Mouse (Mus musculus) erythroblast, embryonic 14.5 days (primary cell): ENCODE measurements around the gene Pmm2. TPM values are rescaled to one million over a fixed set of nuclear protein-coding genes. Genes with fewer than 3 reads are reported as not detected.

ENCODE experiments used
- H3K27me3 ChIP-seq: 2 replicates; pipeline ENCODE4 v1.6.1; 2012; ENCODE audit warnings: inconsistent platforms; ENCODE audit not compliant: control insufficient read depth
- H3K36me3 ChIP-seq: 2 replicates; pipeline ENCODE4 v1.6.1; 2012; ENCODE audit warnings: mild to moderate bottlenecking, inconsistent platforms; ENCODE audit not compliant: control insufficient read depth
- H3K4me1 ChIP-seq: 2 replicates; pipeline ENCODE4 v1.6.1; 2012; ENCODE audit warnings: inconsistent platforms; ENCODE audit not compliant: control insufficient read depth
- H3K4me3 ChIP-seq: replicated peaks from 2 replicates; pipeline ENCODE3; 2012; ENCODE audit warnings: moderate library complexity, mild to moderate bottlenecking, inconsistent platforms
- H3K9me3 ChIP-seq: 2 replicates; pipeline ENCODE4 v1.6.1; 2012; ENCODE audit warnings: low read length, inconsistent platforms, mixed read lengths; ENCODE audit not compliant: control insufficient read depth
- GATA1 ChIP-seq: IDR thresholded peaks from 2 replicates; pipeline ENCODE4 v1.6.1; 2012; ENCODE audit warnings: low read length, inconsistent platforms, mixed read lengths
- TAL1 ChIP-seq: IDR thresholded peaks from 3 replicates; pipeline ENCODE4 v1.6.1; 2012; ENCODE audit warnings: low read length, inconsistent platforms, mixed read lengths
- polyA plus RNA-seq: library from polyadenylated mRNA; stranded (reverse); fragments of >175 nt; gene quantifications from 2 replicates; pipeline ENCODE4 v1.2.3, GENCODE M21; 2012

The Pmm2 gene
- polyA plus RNA-seq, 1 experiment = 1.6 TPM

DNA sequence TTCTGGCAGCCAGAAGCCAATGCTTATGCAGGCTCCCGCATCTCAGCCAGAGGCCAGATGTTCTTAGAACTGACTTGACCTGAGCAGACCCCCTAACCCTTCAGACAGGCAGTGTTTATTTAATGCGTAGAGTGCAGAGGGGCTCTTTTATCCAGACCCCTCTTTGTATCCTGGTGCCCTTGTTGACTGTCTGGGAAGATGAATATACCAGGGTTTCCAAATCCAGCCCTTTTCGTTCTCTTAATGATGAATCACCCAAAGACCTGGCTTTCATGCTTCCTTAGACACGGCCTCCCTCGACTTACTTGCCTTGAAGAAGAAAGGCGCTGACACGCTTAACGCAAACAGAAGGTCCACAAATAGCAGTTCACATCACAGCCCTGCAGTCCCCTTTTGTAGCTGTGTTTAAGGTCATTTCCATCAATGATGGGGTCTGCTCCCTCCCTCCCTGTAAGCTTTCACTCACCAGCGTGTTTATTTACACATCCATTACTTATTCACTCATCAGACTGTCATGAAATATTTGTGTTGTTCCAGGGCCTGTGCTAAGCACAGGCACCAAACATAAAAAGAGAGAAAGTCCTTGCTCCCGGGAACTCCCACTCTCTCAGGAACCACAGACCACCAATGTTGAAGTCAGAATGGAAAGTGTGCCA, 17.7 kb upstream of the Pmm2 start:
- H3K4me3 ChIP-seq = no peak overlapping the region
- peaks cover 22% of the 10 kb centered on the region for H3K36me3 ChIP-seq
- no peaks in the 10 kb centered on the region for H3K27me3 ChIP-seq
- H3K9me3 ChIP-seq = peaks cover 7% of the 10 kb centered on the region
- TF ChIP-seq GATA1 (no peak), TAL1 (no peak)
- peaks cover 11% of the 10 kb centered on the region for H3K4me1 ChIP-seq

DNA sequence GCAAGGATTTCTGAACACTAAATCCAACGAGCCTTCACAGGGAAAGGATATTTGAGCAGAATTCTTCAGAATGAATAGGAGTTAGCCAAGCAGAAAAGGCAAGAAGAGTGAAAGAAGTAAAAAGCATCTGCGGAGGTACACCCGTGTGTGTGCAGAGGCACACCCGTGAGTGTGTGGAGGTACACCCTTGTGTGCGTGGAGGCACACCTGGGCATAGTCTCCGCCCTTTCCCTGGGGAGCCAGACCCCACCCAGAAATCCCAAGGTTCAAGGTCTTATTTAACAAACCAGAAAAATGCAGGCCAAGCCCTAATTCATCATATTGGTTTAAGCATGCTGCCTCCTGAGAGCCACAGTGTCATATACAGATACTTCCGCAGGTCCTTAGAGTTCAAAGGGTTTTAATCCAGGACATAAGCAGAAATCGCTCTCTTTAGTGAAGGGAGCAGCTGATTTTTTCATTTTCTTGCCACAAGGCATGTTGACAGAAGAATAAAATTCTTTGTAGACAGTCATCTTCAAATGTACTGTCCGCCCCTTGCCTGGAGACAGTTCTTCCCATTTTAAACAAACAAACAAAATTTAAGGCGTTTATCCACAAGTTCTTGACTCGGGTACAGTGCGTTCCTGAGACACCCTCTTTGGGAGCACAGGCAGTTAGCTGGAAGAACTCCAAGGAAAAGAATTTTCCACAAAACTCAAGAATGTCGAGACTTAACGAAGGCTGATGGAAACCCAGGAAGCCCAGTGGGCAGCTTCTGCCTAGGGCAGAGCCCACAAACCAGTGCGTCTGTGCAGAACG, 17.0 kb upstream of the Pmm2 start:
- Histone ChIP-seq H3K4me3 (no peak overlapping the region), H3K4me1 (peaks cover 8% of the 10 kb centered on the region), H3K36me3 (peaks cover 22% of the 10 kb centered on the region), H3K9me3 (peaks cover 7% of the 10 kb centered on the region), H3K27me3 (no peaks in the 10 kb centered on the region)
- TF ChIP-seq GATA1 (no peak), TAL1 (no peak)

DNA sequence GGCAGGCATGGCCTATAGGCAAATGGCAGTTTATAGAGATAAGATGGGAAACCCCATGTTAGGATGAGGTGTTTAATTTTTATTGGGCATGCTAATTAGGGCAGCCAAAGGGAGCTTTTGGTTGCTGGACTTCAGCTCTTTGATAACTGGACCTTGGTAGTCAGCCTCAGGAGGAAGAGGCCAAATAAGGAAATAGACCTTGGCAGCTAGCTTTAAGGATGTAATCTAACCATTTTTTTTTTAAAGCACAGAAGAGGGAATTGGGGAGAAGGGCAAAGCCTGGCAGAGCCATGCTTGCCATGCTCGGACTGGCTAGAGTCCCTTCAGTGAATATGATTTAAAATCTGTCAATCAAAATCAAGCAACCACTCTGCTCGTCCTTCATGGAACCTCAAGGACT, 7.1 kb upstream of the Pmm2 start:
- Histone ChIP-seq H3K27me3 (no peaks in the 10 kb centered on the region), H3K9me3 (no peaks in the 10 kb centered on the region), H3K4me1 (peaks cover 12% of the 10 kb centered on the region), H3K36me3 (peaks cover 49% of the 10 kb centered on the region), H3K4me3 (no peak overlapping the region)
- TF ChIP-seq TAL1 = no peak
- TF ChIP-seq GATA1 = no peak

DNA sequence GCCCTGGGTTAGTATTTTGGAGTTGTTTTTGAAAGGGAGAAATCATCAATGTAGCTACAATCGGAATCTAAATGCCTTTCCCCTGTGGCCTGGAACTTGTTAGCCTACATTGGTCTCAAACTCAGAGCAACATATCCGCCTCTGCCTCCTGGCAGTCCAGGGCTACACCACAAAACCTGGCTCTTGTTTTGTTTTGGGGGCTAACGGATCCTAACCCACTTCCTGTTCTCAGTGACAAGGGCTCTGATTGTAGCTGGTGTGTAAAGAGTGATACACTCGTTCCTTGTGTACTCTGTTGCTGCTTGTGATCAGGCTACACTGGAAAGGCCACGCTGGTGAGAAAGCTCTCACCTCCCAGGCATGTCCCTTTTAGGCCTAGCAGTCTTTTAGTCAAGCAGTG, 6.0 kb upstream of the Pmm2 start:
- Histone ChIP-seq H3K36me3 (peaks cover 57% of the 10 kb centered on the region), H3K4me1 (peaks cover 22% of the 10 kb centered on the region), H3K9me3 (no peaks in the 10 kb centered on the region), H3K4me3 (no peak overlapping the region), H3K27me3 (no peaks in the 10 kb centered on the region)
- no peak for TF ChIP-seq TAL1
- no peak for TF ChIP-seq GATA1

DNA sequence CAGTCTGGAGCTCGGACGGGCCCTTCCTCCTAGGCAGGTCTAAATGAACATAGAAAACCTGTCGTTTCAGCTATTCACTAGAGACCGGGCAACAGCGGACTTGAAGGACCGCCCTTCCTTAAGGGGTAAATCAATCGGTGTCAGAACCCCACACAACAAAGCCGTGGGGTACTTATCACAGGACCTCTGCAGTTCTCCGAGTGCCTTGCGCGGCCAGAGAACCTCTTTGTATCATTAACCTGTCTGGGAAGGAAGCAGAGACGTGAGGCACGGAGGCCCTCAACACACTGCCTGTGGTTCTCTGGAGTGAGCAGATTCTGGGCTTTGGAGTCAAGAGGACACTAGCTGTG, 632 bp upstream of the Pmm2 start:
- H3K9me3 ChIP-seq = no peaks in the 10 kb centered on the region
- H3K27me3 ChIP-seq = no peaks in the 10 kb centered on the region
- peaks cover 62% of the 10 kb centered on the region for H3K4me1 ChIP-seq
- H3K36me3 ChIP-seq = peaks cover 70% of the 10 kb centered on the region
- H3K4me3 ChIP-seq = peak overlapping the region; percentile 77
- no peak for TF ChIP-seq TAL1
- TF ChIP-seq GATA1 = no peak

DNA sequence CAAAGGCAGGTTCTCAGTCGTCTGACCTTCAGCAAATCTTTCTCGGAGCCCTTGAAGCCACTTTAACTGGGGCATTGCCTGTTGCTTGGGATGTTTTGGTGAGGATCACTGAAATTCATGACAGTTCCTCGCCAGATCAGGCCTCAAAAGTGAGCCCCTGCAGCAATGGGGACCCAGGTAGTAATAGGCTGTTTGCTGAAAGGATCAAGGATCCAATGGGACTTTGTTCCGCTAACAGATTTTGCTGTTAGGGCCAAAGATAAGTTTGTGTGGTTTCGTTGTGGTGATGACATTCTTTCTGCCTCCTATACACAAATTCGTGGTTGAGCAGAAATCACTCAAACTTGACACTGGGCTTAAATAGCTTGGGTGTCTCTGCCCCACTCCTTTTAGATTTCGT, 657 bp downstream of the Pmm2 start:
- H3K4me1 ChIP-seq = peaks cover 64% of the 10 kb centered on the region
- H3K4me3 ChIP-seq = peak overlapping the region; percentile 77
- TF ChIP-seq GATA1 = no peak
- TF ChIP-seq TAL1 = no peak
- H3K27me3 ChIP-seq = no peaks in the 10 kb centered on the region
- H3K9me3 ChIP-seq = no peaks in the 10 kb centered on the region
- H3K36me3 ChIP-seq = peaks cover 70% of the 10 kb centered on the region

DNA sequence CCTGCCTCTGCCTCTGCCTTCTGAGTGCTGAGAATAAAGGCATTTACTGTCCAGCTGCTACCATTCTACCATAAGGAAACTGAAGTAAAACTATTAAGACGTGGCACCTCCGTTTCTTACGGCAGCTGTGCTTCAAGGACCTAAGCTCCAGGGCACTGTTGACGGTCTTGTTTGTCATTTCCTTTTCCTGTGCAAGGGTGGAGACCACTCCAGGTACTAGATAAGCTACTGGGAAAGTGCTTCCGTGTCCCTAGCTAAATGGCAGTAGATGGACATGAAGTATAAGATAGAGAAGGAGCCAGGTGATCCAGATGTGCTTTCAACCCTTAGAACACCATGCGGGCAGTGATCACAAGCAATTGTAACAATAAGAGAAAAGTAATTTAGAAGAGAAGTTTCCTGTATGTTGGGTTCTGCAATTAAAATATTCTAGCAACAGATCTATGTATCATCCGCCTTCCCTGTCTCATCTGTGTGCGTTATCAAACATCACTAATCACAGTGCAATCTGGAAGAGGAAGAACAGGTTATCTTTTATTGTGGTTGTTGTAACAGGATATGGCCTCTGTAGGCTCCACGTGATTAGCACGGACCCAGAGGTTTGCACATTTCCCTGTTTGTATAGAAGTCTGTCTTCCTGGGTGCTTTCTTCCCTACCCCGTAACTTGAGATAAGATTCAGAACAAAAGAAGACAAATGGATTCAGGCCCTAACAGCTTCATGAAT, 2.2 kb downstream of the Pmm2 start:
- H3K4me1 ChIP-seq = peaks cover 65% of the 10 kb centered on the region
- no peak for TF ChIP-seq TAL1
- TF ChIP-seq GATA1 = no peak
- no peaks in the 10 kb centered on the region for H3K9me3 ChIP-seq
- H3K36me3 ChIP-seq = peaks cover 73% of the 10 kb centered on the region
- no peaks in the 10 kb centered on the region for H3K27me3 ChIP-seq
- peak overlapping the region; percentile 44 for H3K4me3 ChIP-seq

DNA sequence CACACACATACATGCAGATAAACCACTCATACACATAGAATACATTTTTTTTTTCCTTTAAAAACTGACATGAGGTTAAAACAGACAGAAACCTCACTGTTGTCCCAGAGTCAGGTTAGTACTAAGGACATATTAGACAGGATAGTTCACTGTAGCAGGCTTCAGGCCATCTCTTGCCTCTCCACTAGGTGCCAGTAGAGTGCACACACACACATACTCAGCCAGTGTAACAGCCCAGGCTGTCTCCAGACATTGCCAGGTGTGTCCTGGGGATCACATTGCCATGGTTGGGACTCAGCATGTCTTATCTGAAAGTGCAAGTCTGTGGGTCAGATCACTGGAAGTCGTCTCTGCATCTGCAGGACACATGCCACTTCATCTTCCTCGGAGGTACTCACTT, 6.4 kb downstream of the Pmm2 start:
- no peaks in the 10 kb centered on the region for H3K27me3 ChIP-seq
- no peaks in the 10 kb centered on the region for H3K9me3 ChIP-seq
- H3K4me3 ChIP-seq = no peak overlapping the region
- TF ChIP-seq TAL1 = no peak
- TF ChIP-seq GATA1 = no peak
- peaks cover 97% of the 10 kb centered on the region for H3K36me3 ChIP-seq
- H3K4me1 ChIP-seq = peaks cover 34% of the 10 kb centered on the region

DNA sequence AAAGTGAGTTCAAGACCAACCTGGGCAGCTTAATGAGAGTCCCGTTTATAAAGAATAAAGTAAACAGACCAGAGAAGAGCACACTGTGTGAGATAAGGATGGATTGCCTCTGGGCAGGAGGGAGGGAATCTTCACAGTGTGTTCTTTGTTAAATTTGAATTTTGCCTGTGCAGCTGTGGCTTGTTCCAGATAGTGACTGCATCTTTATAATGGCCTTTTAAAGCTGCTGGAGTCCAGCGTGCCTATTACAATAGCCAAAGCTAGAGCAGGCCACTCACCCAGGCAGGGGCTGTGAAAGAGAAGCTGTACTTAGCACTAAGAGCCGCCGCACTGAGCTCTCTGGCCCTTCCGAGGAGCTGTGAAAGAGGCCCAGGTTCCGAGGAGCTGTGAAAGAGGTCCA, 8.1 kb downstream of the Pmm2 start:
- Histone ChIP-seq H3K4me3 (no peak overlapping the region), H3K4me1 (peaks cover 20% of the 10 kb centered on the region), H3K27me3 (no peaks in the 10 kb centered on the region), H3K36me3 (peaks cover 100% of the 10 kb centered on the region), H3K9me3 (no peaks in the 10 kb centered on the region)
- TF ChIP-seq GATA1 (no peak), TAL1 (no peak)
